Mouse (Mus musculus) thymus, adult 2 months (tissue): ENCODE results near the gene Fam83d.

Experiments
- CTCF ChIP-seq: fragments of 200-500 bp; IDR thresholded peaks from 2 replicates; pipeline ENCODE4 v1.5.1; 2012; ENCODE audit warnings: mild to moderate bottlenecking, control low read depth, low read length, moderate library complexity, borderline replicate concordance; ENCODE audit not compliant: control insufficient read depth, poor library complexity, insufficient read depth; ENCODE audit errors: extremely low read depth
- POLR2A ChIP-seq: fragments of 200-500 bp; IDR thresholded peaks from 2 replicates; pipeline ENCODE4 v1.6.1; 2012; ENCODE audit warnings: mild to moderate bottlenecking, low read length, control low read depth, moderate library complexity; ENCODE audit not compliant: control insufficient read depth, poor library complexity, insufficient read depth; ENCODE audit errors: extremely low read depth

- TF ChIP-seq CTCF (no peak), POLR2A (no peak)
Measured at GRCm38 (mm10) chr2:158739113-158739512, 28.8 kb upstream of the Fam83d start.
